Mouse (Mus musculus) heart, postnatal 36 days (tissue): ENCODE data around the gene Gm37240. TPM values are rescaled to one million over a fixed set of nuclear protein-coding genes. Genes with fewer than 3 reads are reported as not detected.
A peak's percentile ranks its signal among the peaks of the same experiment; 100 is the strongest.
"Not testable (repeated sequence)": the region's sequence is repeated elsewhere in the genome, so short reads cannot be mapped to it uniquely, and the experiment has no call there.

ENCODE experiments used
- DNase-seq, 2 experiments: peaks; one replicate each; pipeline ENCODE4 v3.0.0; 2021 to 2022
- intact Hi-C: fragments of 180-260 bp; cut with DNase I; formaldehyde crosslinking; loops from one replicate; pipeline ENCODE4 v1.15.1; 2025
- total RNA-seq, 2 experiments: library from RNA; stranded (reverse); gene quantifications; 2 replicates each; pipeline ENCODE4 v1.2.3; 2021

The Gm37240 gene
- total RNA-seq, 2 experiments from 2014 or later, result 35.9 to 45.6 TPM

GRCm38 (mm10) chr3:85594452-85594851 lies 292.9 kb downstream of the Gm37240 start:
- no peak for DNase-seq
- intact Hi-C loops, result no loop called here

GRCm38 (mm10) chr3:85592640-85593252 lies 294.6 kb downstream of the Gm37240 start:
- intact Hi-C loops, result no loop called here
- DNase-seq, result no peak

- intact Hi-C loops, result no loop called here
- no peak for DNase-seq
Measured at GRCm38 (mm10) chr3:85592067-85592466, 295.3 kb downstream of the Gm37240 start.

- intact Hi-C loops, result no loop called here
- peak in 1 of 2 experiments; percentile 20 for DNase-seq
Measured at GRCm38 (mm10) chr3:85590090-85590754, 297.1 kb downstream of the Gm37240 start.

- DNase-seq, result no peak
- intact Hi-C loops, result no loop called here
Measured at GRCm38 (mm10) chr3:85588701-85589100, 298.6 kb downstream of the Gm37240 start.

- intact Hi-C loops, result loop anchor here (5.0 kb wide), 1 partner anchor 337 kb away; no protein-coding TSS in a partner anchor
- no peak for DNase-seq
Measured at GRCm38 (mm10) chr3:85584966-85585365, 302.4 kb downstream of the Gm37240 start.

GRCm38 (mm10) chr3:85583194-85583593 lies 304.1 kb downstream of the Gm37240 start:
- intact Hi-C loops, result loop anchor here (5.0 kb wide), 1 partner anchor 339 kb away; no protein-coding TSS in a partner anchor

GRCm38 (mm10) chr3:85582726-85583125 lies 304.6 kb downstream of the Gm37240 start:
- intact Hi-C loops, result loop anchor here (5.0 kb wide), 1 partner anchor 340 kb away; no protein-coding TSS in a partner anchor
- no peak for DNase-seq

More at GRCm38 (mm10) chr3:85583194-85583593, 304.1 kb downstream of the Gm37240 start:
- DNase-seq, result no peak

GRCm38 (mm10) chr3:85573864-85574830 lies 313.2 kb downstream of the Gm37240 start, which contains the start of gene Gatb:
TSS of gene Gatb (plus strand) at chr3:85574119.
- intact Hi-C loops, result loop anchor here (2.0 to 5.0 kb wide), 4 partner anchors 292 to 649 kb away; partner anchors contain the start of gene Rps3a1
- DNase-seq, result peak; percentile 98 to 99

- DNase-seq, result no peak
- intact Hi-C loops, result loop anchor here (2.0 to 5.0 kb wide), 4 partner anchors 291 to 649 kb away; partner anchors contain the start of gene Rps3a1
Measured at GRCm38 (mm10) chr3:85573216-85573863, 314.0 kb downstream of the Gm37240 start.

- intact Hi-C loops, result loop anchor here (2.0 to 5.0 kb wide), 4 partner anchors 290 to 648 kb away; partner anchors contain the start of gene Rps3a1
- not testable (repeated sequence) for DNase-seq
Measured at GRCm38 (mm10) chr3:85572502-85572901, 314.8 kb downstream of the Gm37240 start.

GRCm38 (mm10) chr3:85571276-85571675 lies 316.0 kb downstream of the Gm37240 start:
- DNase-seq, result peak in 1 of 2 experiments; percentile 41

GRCm38 (mm10) chr3:85564603-85565002 lies 322.7 kb downstream of the Gm37240 start:
- no peak for DNase-seq
- intact Hi-C loops, result no loop called here

More at GRCm38 (mm10) chr3:85571276-85571675, 316.0 kb downstream of the Gm37240 start:
- intact Hi-C loops, result loop anchor here (5.0 kb wide), 3 partner anchors 289 to 571 kb away; partner anchors contain the start of gene Rps3a1

GRCm38 (mm10) chr3:85553731-85554277 lies 333.5 kb downstream of the Gm37240 start:
- intact Hi-C loops, result loop anchor here (5.0 kb wide), 1 partner anchor 192 kb away; no protein-coding TSS in a partner anchor
- no peak for DNase-seq

GRCm38 (mm10) chr3:85551352-85551751 lies 336.0 kb downstream of the Gm37240 start:
- peak; percentile 28 to 41 for DNase-seq
- intact Hi-C loops, result loop anchor here (2.0 to 5.0 kb wide), 2 partner anchors 33 to 189 kb away; no protein-coding TSS in a partner anchor

GRCm38 (mm10) chr3:85550312-85550711 lies 337.0 kb downstream of the Gm37240 start:
- intact Hi-C loops, result loop anchor here (2.0 to 5.0 kb wide), 2 partner anchors 32 to 188 kb away; no protein-coding TSS in a partner anchor
- DNase-seq, result no peak

GRCm38 (mm10) chr3:85543652-85544051 lies 343.7 kb downstream of the Gm37240 start:
- DNase-seq, result no peak
- intact Hi-C loops, result no loop called here

GRCm38 (mm10) chr3:85542765-85543164 lies 344.6 kb downstream of the Gm37240 start:
- no peak for DNase-seq
- intact Hi-C loops, result no loop called here
